Mouse (Mus musculus): Measurements from ENCODE around the gene Bcl2l13.
"Not testable (repeated sequence)": the region's sequence is repeated elsewhere in the genome, so short reads cannot be mapped to it uniquely, and the experiment has no call there.

The Bcl2l13 gene

GRCm38 (mm10) chr6:120901776-120902645, 66.0 kb downstream of the Bcl2l13 start:
- no peak for DNase-seq (ENCODE audit: low read depth)

GRCm38 (mm10) chr6:120903450-120903912, 67.5 kb downstream of the Bcl2l13 start:
- DNase-seq (ENCODE audit: low read depth) = peak; percentile 71

- DNase-seq (ENCODE audit: low read depth) = no peak
Measured at GRCm38 (mm10) chr6:120903961-120904360, 67.9 kb downstream of the Bcl2l13 start.

GRCm38 (mm10) chr6:120905111-120905510, 69.1 kb downstream of the Bcl2l13 start:
- no peak for DNase-seq (ENCODE audit: low read depth)

GRCm38 (mm10) chr6:120906521-120906920, 70.5 kb downstream of the Bcl2l13 start:
- DNase-seq (ENCODE audit: low read depth) = no peak

GRCm38 (mm10) chr6:120907876-120908597, 72.0 kb downstream of the Bcl2l13 start:
- DNase-seq (ENCODE audit: low read depth) = not testable (repeated sequence)

- no peak for DNase-seq (ENCODE audit: low read depth)
Measured at GRCm38 (mm10) chr6:120909501-120909900, 73.5 kb downstream of the Bcl2l13 start.

- peak; percentile 41 for DNase-seq (ENCODE audit: low read depth)
Measured at GRCm38 (mm10) chr6:120911213-120912007, 75.4 kb downstream of the Bcl2l13 start.

GRCm38 (mm10) chr6:120912931-120913330, 76.9 kb downstream of the Bcl2l13 start:
- peak; percentile 47 for DNase-seq (ENCODE audit: low read depth)

- DNase-seq (ENCODE audit: low read depth) = no peak
Measured at GRCm38 (mm10) chr6:120913783-120914182, 77.8 kb downstream of the Bcl2l13 start.

- peak; percentile 31 for DNase-seq (ENCODE audit: low read depth)
Measured at GRCm38 (mm10) chr6:120914533-120914910, 78.5 kb downstream of the Bcl2l13 start.

- peak; percentile 53 for DNase-seq (ENCODE audit: low read depth)
Measured at GRCm38 (mm10) chr6:120914911-120915648, 79.1 kb downstream of the Bcl2l13 start.

- no peak for DNase-seq (ENCODE audit: low read depth)
Measured at GRCm38 (mm10) chr6:120915649-120915975, 79.6 kb downstream of the Bcl2l13 start.

GRCm38 (mm10) chr6:120916074-120916971, 80.3 kb downstream of the Bcl2l13 start, which contains the start of gene Bid:
Gene Bid, minus strand, starts transcription at chr6:120916853.
- peak; percentile 91 for DNase-seq (ENCODE audit: low read depth)

GRCm38 (mm10) chr6:120916972-120917881, 81.2 kb downstream of the Bcl2l13 start:
- DNase-seq (ENCODE audit: low read depth) = peak; percentile 61

- DNase-seq (ENCODE audit: low read depth) = no peak
Measured at GRCm38 (mm10) chr6:120917975-120918374, 82.0 kb downstream of the Bcl2l13 start.

GRCm38 (mm10) chr6:120924791-120925321, 88.8 kb downstream of the Bcl2l13 start:
- not testable (repeated sequence) for DNase-seq (ENCODE audit: low read depth)

- peak; percentile 29 for DNase-seq (ENCODE audit: low read depth)
Measured at GRCm38 (mm10) chr6:120926880-120927279, 90.9 kb downstream of the Bcl2l13 start.

GRCm38 (mm10) chr6:120927765-120928164, 91.8 kb downstream of the Bcl2l13 start:
- DNase-seq (ENCODE audit: low read depth) = peak; percentile 85

All from NIH3T3 (cell line).